Mouse (Mus musculus): Measurements from ENCODE around the gene Apoh. TPM values are rescaled to one million over a fixed set of nuclear protein-coding genes. Genes with fewer than 3 reads are reported as not detected.

The Apoh gene
- total and polyA plus RNA-seq, 2 experiments from 2014 or later = 0.56 TPM; not detected in 1

- DNase-seq (ENCODE audit: low spot score) (no peak), ATAC-seq (no peak)
- Histone ChIP-seq H3K27me3 (ENCODE audit: insufficient read depth, low read length) (no peaks in the 10 kb centered on the region), H3K4me1 (ENCODE audit: insufficient read depth, low read length) (peaks cover 9% of the 10 kb centered on the region), H3K4me2 (ENCODE audit: low read depth, low read length) (no peak overlapping the region), H3K4me3 (ENCODE audit: low read length) (no peak overlapping the region), H3K27ac (no peak overlapping the region), H3K9me3 (ENCODE audit: low read length) (no peaks in the 10 kb centered on the region), H3K36me3 (ENCODE audit: insufficient read depth, low read length) (no peaks in the 10 kb centered on the region), H3K9ac (replicated peaks; ENCODE audit: low read length) (no peak overlapping the region)
- 50% methylated on average over 1 of the region's 1 CpGs for WGBS
- TF ChIP-seq CTCF (IDR thresholded peaks at IDR 0.05; ENCODE audit: low read depth) = no peak
Measured at GRCm38 (mm10) chr11:108300443-108300842, 42.7 kb upstream of the Apoh start.

DNA sequence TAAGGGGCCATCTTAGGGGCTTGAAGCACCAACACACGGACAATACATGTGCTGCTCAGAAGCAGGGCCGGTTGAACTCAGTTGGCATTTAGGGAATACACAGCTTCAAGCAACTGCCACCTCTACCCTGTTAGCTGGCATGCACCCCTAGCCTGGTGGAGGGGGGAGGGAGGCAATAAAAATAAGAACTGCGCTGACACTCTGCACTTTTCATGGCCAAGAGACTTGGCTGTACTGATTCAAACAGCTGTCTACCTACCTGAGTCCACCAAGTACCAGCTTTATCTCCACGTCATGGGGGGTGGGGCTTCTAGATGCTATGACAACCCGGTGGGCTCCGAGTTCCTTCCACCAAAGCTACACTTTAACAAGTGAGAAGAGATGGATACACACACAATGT is 42.1 kb upstream of the Apoh start:
- Histone ChIP-seq H3K4me3 (ENCODE audit: low read length) (no peak overlapping the region), H3K9ac (replicated peaks; ENCODE audit: low read length) (no peak overlapping the region), H3K27ac (no peak overlapping the region), H3K27me3 (ENCODE audit: insufficient read depth, low read length) (no peaks in the 10 kb centered on the region), H3K9me3 (ENCODE audit: low read length) (no peaks in the 10 kb centered on the region), H3K4me2 (ENCODE audit: low read depth, low read length) (no peak overlapping the region), H3K36me3 (ENCODE audit: insufficient read depth, low read length) (no peaks in the 10 kb centered on the region), H3K4me1 (ENCODE audit: insufficient read depth, low read length) (peaks cover 9% of the 10 kb centered on the region)
- no peak for TF ChIP-seq CTCF (IDR thresholded peaks at IDR 0.05; ENCODE audit: low read depth)
- no peak for DNase-seq (ENCODE audit: low spot score)
- no peak for ATAC-seq
- 73% methylated on average over 6 of the region's 6 CpGs for WGBS

- DNase-seq (ENCODE audit: low spot score) (no peak), ATAC-seq (no peak)
- Histone ChIP-seq H3K4me1 (ENCODE audit: insufficient read depth, low read length) (peaks cover 9% of the 10 kb centered on the region), H3K27ac (no peak overlapping the region), H3K4me3 (ENCODE audit: low read length) (no peak overlapping the region), H3K36me3 (ENCODE audit: insufficient read depth, low read length) (no peaks in the 10 kb centered on the region), H3K9me3 (ENCODE audit: low read length) (no peaks in the 10 kb centered on the region), H3K27me3 (ENCODE audit: insufficient read depth, low read length) (no peaks in the 10 kb centered on the region), H3K4me2 (ENCODE audit: low read depth, low read length) (no peak overlapping the region), H3K9ac (replicated peaks; ENCODE audit: low read length) (no peak overlapping the region)
- 84% methylated on average over 10 of the region's 10 CpGs for WGBS
- TF ChIP-seq CTCF (IDR thresholded peaks at IDR 0.05; ENCODE audit: low read depth) = no peak
Measured at GRCm38 (mm10) chr11:108301796-108302490, 41.2 kb upstream of the Apoh start.

GRCm38 (mm10) chr11:108303787-108304186 is 39.4 kb upstream of the Apoh start:
- Histone ChIP-seq H3K36me3 (ENCODE audit: insufficient read depth, low read length) (no peaks in the 10 kb centered on the region), H3K4me3 (ENCODE audit: low read length) (no peak overlapping the region), H3K9me3 (ENCODE audit: low read length) (no peaks in the 10 kb centered on the region), H3K4me2 (ENCODE audit: low read depth, low read length) (no peak overlapping the region), H3K4me1 (ENCODE audit: insufficient read depth, low read length) (peaks cover 9% of the 10 kb centered on the region; the same call in 1 of the 2 replicates), H3K27me3 (ENCODE audit: insufficient read depth, low read length) (no peaks in the 10 kb centered on the region), H3K9ac (replicated peaks; ENCODE audit: low read length) (no peak overlapping the region), H3K27ac (no peak overlapping the region)
- DNase-seq (ENCODE audit: low spot score) = no peak
- TF ChIP-seq CTCF (IDR thresholded peaks at IDR 0.05; ENCODE audit: low read depth) = no peak
- no peak for ATAC-seq
- WGBS = 96% methylated on average over 4 of the region's 4 CpGs

DNA sequence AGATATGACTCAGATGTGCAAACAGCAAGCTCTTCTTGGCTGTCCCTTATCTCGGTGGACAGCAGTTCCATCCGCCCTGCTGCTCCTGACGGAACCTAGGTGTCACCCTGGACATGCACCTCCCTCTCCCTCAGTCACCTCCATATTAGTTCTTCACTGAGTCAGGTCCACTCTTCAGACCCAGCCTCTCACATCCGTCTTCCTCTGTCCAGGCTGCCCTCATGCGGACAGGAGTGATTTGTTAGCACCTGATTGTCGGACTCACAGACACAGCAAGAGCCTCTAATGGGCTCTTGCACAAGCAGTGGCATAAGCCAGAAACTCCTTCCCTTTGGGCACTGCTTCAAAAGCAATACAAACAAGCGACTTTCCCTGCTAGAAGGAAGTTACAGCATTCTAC is 35.9 kb upstream of the Apoh start:
- H3K27ac ChIP-seq = no peak overlapping the region
- no peak overlapping the region for H3K4me2 ChIP-seq (ENCODE audit: low read depth, low read length)
- 81% methylated on average over 7 of the region's 7 CpGs for WGBS
- ATAC-seq (no peak), DNase-seq (ENCODE audit: low spot score) (no peak)
- no peaks in the 10 kb centered on the region for H3K4me1 ChIP-seq (ENCODE audit: insufficient read depth, low read length)
- no peak overlapping the region for H3K9ac ChIP-seq (replicated peaks; ENCODE audit: low read length)
- H3K4me3 ChIP-seq (ENCODE audit: low read length) = no peak overlapping the region
- H3K9me3 ChIP-seq (ENCODE audit: low read length) = no peaks in the 10 kb centered on the region
- no peaks in the 10 kb centered on the region for H3K27me3 ChIP-seq (ENCODE audit: insufficient read depth, low read length)
- TF ChIP-seq CTCF (IDR thresholded peaks at IDR 0.05; ENCODE audit: low read depth) = no peak
- no peaks in the 10 kb centered on the region for H3K36me3 ChIP-seq (ENCODE audit: insufficient read depth, low read length)

GRCm38 (mm10) chr11:108308253-108308652 is 34.9 kb upstream of the Apoh start:
- no peak for TF ChIP-seq CTCF (IDR thresholded peaks at IDR 0.05; ENCODE audit: low read depth)
- 97% methylated on average over 5 of the region's 5 CpGs for WGBS
- no peaks in the 10 kb centered on the region for H3K36me3 ChIP-seq (ENCODE audit: insufficient read depth, low read length)

GRCm38 (mm10) chr11:108309791-108310190 is 33.4 kb upstream of the Apoh start:
- no peak overlapping the region for H3K27ac ChIP-seq
- H3K4me2 ChIP-seq (ENCODE audit: low read depth, low read length) = no peak overlapping the region
- no peaks in the 10 kb centered on the region for H3K9me3 ChIP-seq (ENCODE audit: low read length)
- no peak for DNase-seq (ENCODE audit: low spot score)
- no peak for ATAC-seq
- TF ChIP-seq CTCF (IDR thresholded peaks at IDR 0.05; ENCODE audit: low read depth) = no peak
- no peak overlapping the region for H3K9ac ChIP-seq (replicated peaks; ENCODE audit: low read length)
- H3K4me3 ChIP-seq (ENCODE audit: low read length) = no peak overlapping the region
- 84% methylated on average over 5 of the region's 5 CpGs for WGBS
- no peaks in the 10 kb centered on the region for H3K4me1 ChIP-seq (ENCODE audit: insufficient read depth, low read length)
- H3K27me3 ChIP-seq (ENCODE audit: insufficient read depth, low read length) = no peaks in the 10 kb centered on the region
- H3K36me3 ChIP-seq (ENCODE audit: insufficient read depth, low read length) = no peaks in the 10 kb centered on the region

More at GRCm38 (mm10) chr11:108308253-108308652, 34.9 kb upstream of the Apoh start:
- ATAC-seq = no peak
- Histone ChIP-seq H3K27me3 (ENCODE audit: insufficient read depth, low read length) (no peaks in the 10 kb centered on the region), H3K9me3 (ENCODE audit: low read length) (no peaks in the 10 kb centered on the region), H3K27ac (no peak overlapping the region), H3K4me2 (ENCODE audit: low read depth, low read length) (no peak overlapping the region), H3K9ac (replicated peaks; ENCODE audit: low read length) (no peak overlapping the region), H3K4me1 (ENCODE audit: insufficient read depth, low read length) (no peaks in the 10 kb centered on the region), H3K4me3 (ENCODE audit: low read length) (no peak overlapping the region)
- no peak for DNase-seq (ENCODE audit: low spot score)

Data from hindbrain, postnatal 0 days (tissue).